Mouse (Mus musculus) CD4-positive helper T cell, adult 2 months (primary cell): ENCODE results near the gene Ldlrap1.
A peak's percentile ranks its signal among the peaks of the same experiment; 100 is the strongest.

Source experiments
- DNase-seq: peaks from one replicate; pipeline ENCODE4 v3.0.0-alpha.2; 2012; ENCODE audit warnings: low read depth, missing footprints, low spot score

The Ldlrap1 gene

GRCm38 (mm10) chr4:134719489-134719888 is 48.3 kb downstream of the Ldlrap1 start:
- DNase-seq: no peak

GRCm38 (mm10) chr4:134713937-134714336 is 53.9 kb downstream of the Ldlrap1 start:
- DNase-seq: peak; percentile 84

- no peak for DNase-seq
Measured at GRCm38 (mm10) chr4:134705311-134705710, 62.5 kb downstream of the Ldlrap1 start.

GRCm38 (mm10) chr4:134704590-134704989 is 63.2 kb downstream of the Ldlrap1 start:
- DNase-seq: no peak

GRCm38 (mm10) chr4:134703835-134704546 is 63.8 kb downstream of the Ldlrap1 start, which contains the start of gene Man1c1:
TSS of gene Man1c1 (minus strand) at chr4:134704290.
- peak; percentile 95 for DNase-seq

- DNase-seq: peak; percentile 57
Measured at GRCm38 (mm10) chr4:134702981-134703834, 64.6 kb downstream of the Ldlrap1 start.

GRCm38 (mm10) chr4:134701934-134702333 is 65.9 kb downstream of the Ldlrap1 start:
- DNase-seq: peak; percentile 75

GRCm38 (mm10) chr4:134700911-134701310 is 66.9 kb downstream of the Ldlrap1 start:
- no peak for DNase-seq

- no peak for DNase-seq
Measured at GRCm38 (mm10) chr4:134693202-134693940, 74.5 kb downstream of the Ldlrap1 start.

- no peak for DNase-seq
Measured at GRCm38 (mm10) chr4:134692388-134692787, 75.4 kb downstream of the Ldlrap1 start.
